Mouse (Mus musculus): Measurements from ENCODE around the gene Scube3.

- TF ChIP-seq POLR2A (IDR thresholded peaks at IDR 0.05; ENCODE audit: insufficient read depth, low read depth, low read length): no peak
- TF ChIP-seq CTCF (IDR thresholded peaks at IDR 0.05; ENCODE audit: insufficient read depth, low read depth, low read length): no peak
These were observed 1.8 kb downstream of the Scube3 start for GRCm38 (mm10) chr17:28143751-28144150.
